Mouse (Mus musculus): ENCODE data around the gene Ccdc107. TPM values are rescaled to one million over a fixed set of nuclear protein-coding genes. Genes with fewer than 3 reads are reported as not detected.

Ccdc107 gene
- polyA plus RNA-seq, 1 experiment from 2014 or later, result 63.1 TPM

DNA sequence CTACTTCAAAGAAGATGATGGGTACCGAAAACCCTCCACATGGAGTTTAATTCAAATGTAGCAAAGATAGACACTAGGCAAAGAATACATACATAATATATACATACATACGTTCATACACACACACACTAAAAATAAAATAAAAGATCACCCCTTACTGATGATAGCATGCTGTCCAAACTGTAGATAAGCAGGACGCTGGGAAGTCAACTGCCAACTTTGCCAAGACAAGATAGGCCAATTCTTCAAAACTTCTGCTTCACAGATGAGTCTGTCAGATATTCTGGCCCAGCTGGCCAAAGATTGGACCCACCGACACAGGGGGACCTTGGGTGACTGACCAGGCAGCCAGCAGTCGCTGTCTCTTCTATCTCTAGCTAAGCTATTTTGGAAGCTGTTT lies 29.6 kb upstream of the Ccdc107 start:
- Histone ChIP-seq H3K4me2 (ENCODE audit: low read length) (no peak overlapping the region), H3K36me3 (ENCODE audit: control insufficient read depth, insufficient read depth) (no peaks in the 10 kb centered on the region), H3K9ac (replicated peaks; ENCODE audit: low read depth, low read length) (no peak overlapping the region), H3K4me1 (replicated peaks; ENCODE audit: control insufficient read depth, insufficient read depth, low read length) (no peaks in the 10 kb centered on the region), H3K27me3 (replicated peaks; ENCODE audit: control insufficient read depth, insufficient read depth, low read length) (no peaks in the 10 kb centered on the region), H3K4me3 (replicated peaks; ENCODE audit: low read length) (no peak overlapping the region), H3K9me3 (ENCODE audit: control insufficient read depth, low read length) (no peaks in the 10 kb centered on the region), H3K27ac (ENCODE audit: low read length) (no peak overlapping the region)
- no peak for ATAC-seq
- WGBS, result 90% methylated on average over 5 of the region's 5 CpGs

- H3K27ac ChIP-seq (ENCODE audit: low read length), result no peak overlapping the region
- H3K4me2 ChIP-seq (ENCODE audit: low read length), result no peak overlapping the region
- H3K27me3 ChIP-seq (replicated peaks; ENCODE audit: control insufficient read depth, insufficient read depth, low read length), result no peaks in the 10 kb centered on the region
- H3K9me3 ChIP-seq (ENCODE audit: control insufficient read depth, low read length), result no peaks in the 10 kb centered on the region
- H3K4me1 ChIP-seq (replicated peaks; ENCODE audit: control insufficient read depth, insufficient read depth, low read length), result no peaks in the 10 kb centered on the region
- no peak overlapping the region for H3K4me3 ChIP-seq (replicated peaks; ENCODE audit: low read length)
- 86% methylated on average over 6 of the region's 6 CpGs for WGBS
- no peak overlapping the region for H3K9ac ChIP-seq (replicated peaks; ENCODE audit: low read depth, low read length)
- H3K36me3 ChIP-seq (ENCODE audit: control insufficient read depth, insufficient read depth), result no peaks in the 10 kb centered on the region
- ATAC-seq, result no peak
Measured at GRCm38 (mm10) chr4:43465935-43466334, 26.8 kb upstream of the Ccdc107 start.

DNA sequence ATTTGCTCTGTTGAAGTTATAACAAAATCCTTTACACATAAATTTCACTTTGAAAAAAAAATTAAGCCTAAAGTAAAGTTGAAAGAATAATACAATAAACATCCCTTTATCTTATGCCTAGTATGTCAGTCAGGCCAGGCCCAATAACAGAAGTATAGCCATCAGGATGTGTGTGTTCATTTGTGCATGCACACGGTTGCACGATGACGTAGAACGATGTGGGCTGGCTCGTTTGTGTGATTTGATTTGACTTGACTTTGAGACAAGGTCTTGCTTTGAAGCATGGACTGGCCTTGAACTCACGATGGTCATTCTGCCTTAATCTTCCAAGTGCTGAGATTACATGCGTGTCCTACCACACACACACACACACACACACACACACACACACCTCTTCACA lies 25.8 kb upstream of the Ccdc107 start:
- no peak overlapping the region for H3K4me3 ChIP-seq (replicated peaks; ENCODE audit: low read length)
- no peaks in the 10 kb centered on the region for H3K27me3 ChIP-seq (replicated peaks; ENCODE audit: control insufficient read depth, insufficient read depth, low read length)
- H3K36me3 ChIP-seq (ENCODE audit: control insufficient read depth, insufficient read depth), result no peaks in the 10 kb centered on the region
- 88% methylated on average over 7 of the region's 7 CpGs for WGBS
- H3K4me2 ChIP-seq (ENCODE audit: low read length), result no peak overlapping the region
- H3K27ac ChIP-seq (ENCODE audit: low read length), result no peak overlapping the region
- no peak for ATAC-seq
- H3K9ac ChIP-seq (replicated peaks; ENCODE audit: low read depth, low read length), result no peak overlapping the region
- no peaks in the 10 kb centered on the region for H3K9me3 ChIP-seq (ENCODE audit: control insufficient read depth, low read length)
- no peaks in the 10 kb centered on the region for H3K4me1 ChIP-seq (replicated peaks; ENCODE audit: control insufficient read depth, insufficient read depth, low read length)

DNA sequence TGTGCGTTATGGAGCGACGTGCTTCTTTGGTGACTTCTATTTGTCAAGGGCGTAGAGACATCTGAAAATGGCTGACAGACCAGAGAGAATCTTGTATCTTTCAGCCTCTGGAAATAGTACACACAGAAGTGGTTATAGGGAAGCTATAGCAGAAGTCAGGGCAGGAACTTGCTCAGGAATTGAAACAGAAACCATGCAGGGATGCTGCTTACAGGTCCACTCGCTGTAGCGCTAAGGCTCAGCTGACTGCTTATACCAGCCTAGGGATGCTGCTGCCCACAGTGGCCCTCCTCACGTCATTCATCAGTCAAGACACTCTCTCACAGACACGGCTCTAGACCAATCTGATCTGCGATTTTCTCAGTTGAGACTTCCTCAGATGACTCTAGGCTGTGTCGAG lies 22.4 kb upstream of the Ccdc107 start:
- ATAC-seq, result no peak
- WGBS, result 95% methylated on average over 10 of the region's 10 CpGs

GRCm38 (mm10) chr4:43473636-43474035 lies 19.1 kb upstream of the Ccdc107 start:
- no peak overlapping the region for H3K4me2 ChIP-seq (ENCODE audit: low read length)
- ATAC-seq, result no peak
- no peak overlapping the region for H3K4me3 ChIP-seq (replicated peaks; ENCODE audit: low read length)
- no peaks in the 10 kb centered on the region for H3K9me3 ChIP-seq (ENCODE audit: control insufficient read depth, low read length)
- WGBS, result 73% methylated on average over 1 of the region's 1 CpGs
- no peaks in the 10 kb centered on the region for H3K27me3 ChIP-seq (replicated peaks; ENCODE audit: control insufficient read depth, insufficient read depth, low read length)
- no peaks in the 10 kb centered on the region for H3K36me3 ChIP-seq (ENCODE audit: control insufficient read depth, insufficient read depth)
- no peak overlapping the region for H3K27ac ChIP-seq (ENCODE audit: low read length)
- H3K4me1 ChIP-seq (replicated peaks; ENCODE audit: control insufficient read depth, insufficient read depth, low read length), result no peaks in the 10 kb centered on the region; the same call in 1 of the 2 replicates
- no peak overlapping the region for H3K9ac ChIP-seq (replicated peaks; ENCODE audit: low read depth, low read length)

More for the DNA sequence above, 22.4 kb upstream of the Ccdc107 start:
- H3K27me3 ChIP-seq (replicated peaks; ENCODE audit: control insufficient read depth, insufficient read depth, low read length), result no peaks in the 10 kb centered on the region
- H3K4me2 ChIP-seq (ENCODE audit: low read length), result no peak overlapping the region
- no peak overlapping the region for H3K9ac ChIP-seq (replicated peaks; ENCODE audit: low read depth, low read length)
- no peaks in the 10 kb centered on the region for H3K4me1 ChIP-seq (replicated peaks; ENCODE audit: control insufficient read depth, insufficient read depth, low read length)
- no peaks in the 10 kb centered on the region for H3K36me3 ChIP-seq (ENCODE audit: control insufficient read depth, insufficient read depth)
- no peak overlapping the region for H3K4me3 ChIP-seq (replicated peaks; ENCODE audit: low read length)
- no peak overlapping the region for H3K27ac ChIP-seq (ENCODE audit: low read length)
- H3K9me3 ChIP-seq (ENCODE audit: control insufficient read depth, low read length), result no peaks in the 10 kb centered on the region

DNA sequence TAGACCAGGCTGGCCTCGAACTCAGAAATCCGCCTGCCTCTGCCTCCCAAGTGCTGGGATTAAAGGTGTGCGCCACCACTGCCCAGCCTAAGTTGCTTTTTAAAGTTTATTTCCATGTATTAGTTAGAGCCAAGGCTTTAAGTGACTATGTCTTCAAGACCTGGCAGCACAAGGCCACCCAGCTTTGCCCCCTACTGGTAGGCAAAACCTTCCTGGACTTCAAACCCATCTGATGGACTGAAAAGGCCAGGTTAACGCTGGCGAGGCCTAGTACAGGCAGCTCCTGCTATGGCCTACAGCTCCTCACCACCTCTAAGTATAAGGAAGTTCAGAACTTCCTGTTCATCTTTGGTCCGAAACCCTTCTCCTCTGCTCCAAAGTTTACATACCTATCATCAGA lies 16.1 kb upstream of the Ccdc107 start:
- H3K36me3 ChIP-seq (ENCODE audit: control insufficient read depth, insufficient read depth), result no peaks in the 10 kb centered on the region
- H3K4me2 ChIP-seq (ENCODE audit: low read length), result no peak overlapping the region
- ATAC-seq, result no peak
- WGBS, result 94% methylated on average over 6 of the region's 6 CpGs
- H3K9me3 ChIP-seq (ENCODE audit: control insufficient read depth, low read length), result no peaks in the 10 kb centered on the region
- no peaks in the 10 kb centered on the region for H3K27me3 ChIP-seq (replicated peaks; ENCODE audit: control insufficient read depth, insufficient read depth, low read length)
- no peak overlapping the region for H3K27ac ChIP-seq (ENCODE audit: low read length)
- H3K9ac ChIP-seq (replicated peaks; ENCODE audit: low read depth, low read length), result no peak overlapping the region
- no peaks in the 10 kb centered on the region; the same call in 1 of the 2 replicates for H3K4me1 ChIP-seq (replicated peaks; ENCODE audit: control insufficient read depth, insufficient read depth, low read length)
- no peak overlapping the region for H3K4me3 ChIP-seq (replicated peaks; ENCODE audit: low read length)

DNA sequence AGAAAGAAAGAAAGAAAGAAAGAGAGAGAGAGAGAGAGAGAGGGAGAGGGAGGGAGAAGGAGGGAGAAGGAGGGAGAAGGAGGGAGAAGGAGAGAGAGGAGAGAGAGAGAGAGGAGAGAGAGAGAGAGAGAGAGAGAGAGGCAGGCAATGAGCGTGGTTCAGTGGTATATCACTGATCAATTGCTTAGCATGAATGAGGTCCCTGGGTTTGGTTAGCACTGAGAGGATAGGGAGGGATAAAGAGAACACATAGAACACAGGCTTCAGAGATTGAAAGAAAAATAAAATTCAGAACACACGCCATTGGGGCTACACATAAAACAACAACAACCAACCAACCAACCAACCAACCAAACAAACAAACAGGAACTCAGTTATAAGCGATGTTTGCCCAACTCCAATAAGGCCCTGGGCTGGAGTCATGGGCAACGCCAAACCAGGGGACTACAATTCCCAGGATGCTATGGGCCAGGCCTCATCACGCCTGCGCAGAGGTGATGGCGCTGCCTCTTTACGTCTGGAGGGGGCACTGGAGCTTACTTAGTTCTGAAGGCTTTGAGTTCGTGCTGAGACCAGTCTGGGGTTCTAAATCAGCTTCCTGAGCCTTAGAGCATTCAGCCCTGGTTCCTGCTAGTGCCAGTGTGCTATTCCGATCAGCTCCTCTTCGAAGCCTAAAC lies 14.7 kb upstream of the Ccdc107 start:
- H3K4me3 ChIP-seq (replicated peaks; ENCODE audit: low read length), result peak overlapping the region; percentile 33
- peak overlapping the region; percentile 49 for H3K4me2 ChIP-seq (ENCODE audit: low read length)
- H3K27ac ChIP-seq (ENCODE audit: low read length), result no peak overlapping the region
- H3K9ac ChIP-seq (replicated peaks; ENCODE audit: low read depth, low read length), result peak overlapping the region; percentile 24
- no peaks in the 10 kb centered on the region for H3K9me3 ChIP-seq (ENCODE audit: control insufficient read depth, low read length)
- H3K27me3 ChIP-seq (replicated peaks; ENCODE audit: control insufficient read depth, insufficient read depth, low read length), result no peaks in the 10 kb centered on the region
- H3K36me3 ChIP-seq (ENCODE audit: control insufficient read depth, insufficient read depth), result no peaks in the 10 kb centered on the region
- 17% methylated on average over 11 of the region's 11 CpGs for WGBS
- ATAC-seq, result peak; percentile 99
- no peaks in the 10 kb centered on the region; the same call in 1 of the 2 replicates for H3K4me1 ChIP-seq (replicated peaks; ENCODE audit: control insufficient read depth, insufficient read depth, low read length)

GRCm38 (mm10) chr4:43478534-43478858 lies 14.2 kb upstream of the Ccdc107 start:
- Histone ChIP-seq H3K4me2 (ENCODE audit: low read length) (peak overlapping the region; percentile 49), H3K4me3 (replicated peaks; ENCODE audit: low read length) (peak overlapping the region; percentile 33), H3K36me3 (ENCODE audit: control insufficient read depth, insufficient read depth) (no peaks in the 10 kb centered on the region), H3K27ac (ENCODE audit: low read length) (no peak overlapping the region), H3K4me1 (replicated peaks; ENCODE audit: control insufficient read depth, insufficient read depth, low read length) (no peaks in the 10 kb centered on the region; the same call in 1 of the 2 replicates), H3K9ac (replicated peaks; ENCODE audit: low read depth, low read length) (peak overlapping the region; percentile 24), H3K9me3 (ENCODE audit: control insufficient read depth, low read length) (no peaks in the 10 kb centered on the region), H3K27me3 (replicated peaks; ENCODE audit: control insufficient read depth, insufficient read depth, low read length) (no peaks in the 10 kb centered on the region)
- 60% methylated on average over 8 of the region's 8 CpGs for WGBS
- no peak for ATAC-seq

DNA sequence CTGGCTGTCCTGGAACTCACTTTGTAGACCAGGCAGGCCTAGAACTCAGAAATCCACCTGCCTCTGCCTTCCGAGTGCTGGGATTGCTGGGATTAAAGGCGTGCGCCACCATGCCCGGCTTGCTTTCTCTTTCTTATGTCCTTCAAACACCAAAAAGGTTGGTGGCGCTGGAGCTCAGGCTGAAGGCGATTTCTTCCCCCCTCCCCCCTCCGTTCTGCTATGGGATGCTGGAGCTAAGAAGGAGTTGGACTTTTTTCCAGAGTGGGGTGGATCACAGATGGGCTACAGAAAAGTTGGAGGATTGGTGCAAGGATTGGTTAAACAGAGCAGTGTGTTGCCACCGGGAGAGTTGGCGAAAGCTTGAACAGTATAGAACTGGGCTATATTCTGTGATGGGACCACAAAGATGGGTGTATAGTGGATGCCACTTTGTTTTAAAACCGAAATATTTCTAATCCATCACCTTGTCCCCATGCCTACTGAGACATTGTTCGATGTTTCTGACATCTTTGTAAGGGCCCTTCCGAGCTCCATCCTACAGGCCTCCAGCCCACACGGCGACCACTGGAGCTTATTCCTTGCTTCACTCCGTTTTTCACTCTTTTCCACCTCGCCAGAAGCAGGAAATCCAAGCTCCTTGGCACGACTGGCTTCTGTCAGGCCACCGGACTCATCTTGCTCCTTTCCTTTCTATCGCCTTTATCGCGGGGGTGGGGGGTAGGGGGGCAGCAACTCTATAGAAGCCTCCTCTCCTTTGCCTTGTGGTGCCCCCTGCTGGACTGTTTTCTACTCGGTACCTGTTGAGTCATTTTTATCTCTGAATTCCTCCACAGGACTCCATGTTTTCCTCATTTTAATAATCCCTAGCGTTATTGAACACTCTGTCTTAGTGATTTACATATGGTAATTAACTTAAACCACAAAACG lies 13.5 kb upstream of the Ccdc107 start:
- H3K27me3 ChIP-seq (replicated peaks; ENCODE audit: control insufficient read depth, insufficient read depth, low read length), result no peaks in the 10 kb centered on the region
- no peaks in the 10 kb centered on the region; the same call in 1 of the 2 replicates for H3K4me1 ChIP-seq (replicated peaks; ENCODE audit: control insufficient read depth, insufficient read depth, low read length)
- 47% methylated on average over 24 of the region's 24 CpGs for WGBS
- no peak for ATAC-seq
- no peak overlapping the region for H3K4me3 ChIP-seq (replicated peaks; ENCODE audit: low read length)
- H3K4me2 ChIP-seq (ENCODE audit: low read length), result no peak overlapping the region
- no peak overlapping the region for H3K27ac ChIP-seq (ENCODE audit: low read length)
- no peak overlapping the region for H3K9ac ChIP-seq (replicated peaks; ENCODE audit: low read depth, low read length)
- no peaks in the 10 kb centered on the region for H3K36me3 ChIP-seq (ENCODE audit: control insufficient read depth, insufficient read depth)
- H3K9me3 ChIP-seq (ENCODE audit: control insufficient read depth, low read length), result no peaks in the 10 kb centered on the region

All from forebrain, embryonic 16.5 days (tissue).